Mouse (Mus musculus) C2C12 (cell line): ENCODE results near the gene Rnf31.

Experiments
- CEBPB ChIP-seq: IDR thresholded peaks from one replicate; pipeline ENCODE4 v1.6.1; 2011; ENCODE audit warnings: low read depth, mild to moderate bottlenecking, control low read depth, moderate library complexity
- CTCF ChIP-seq: IDR thresholded peaks from one replicate; pipeline ENCODE4 v1.5.1; 2011; ENCODE audit not compliant: control insufficient read depth, insufficient read depth, insufficient read length

DNA sequence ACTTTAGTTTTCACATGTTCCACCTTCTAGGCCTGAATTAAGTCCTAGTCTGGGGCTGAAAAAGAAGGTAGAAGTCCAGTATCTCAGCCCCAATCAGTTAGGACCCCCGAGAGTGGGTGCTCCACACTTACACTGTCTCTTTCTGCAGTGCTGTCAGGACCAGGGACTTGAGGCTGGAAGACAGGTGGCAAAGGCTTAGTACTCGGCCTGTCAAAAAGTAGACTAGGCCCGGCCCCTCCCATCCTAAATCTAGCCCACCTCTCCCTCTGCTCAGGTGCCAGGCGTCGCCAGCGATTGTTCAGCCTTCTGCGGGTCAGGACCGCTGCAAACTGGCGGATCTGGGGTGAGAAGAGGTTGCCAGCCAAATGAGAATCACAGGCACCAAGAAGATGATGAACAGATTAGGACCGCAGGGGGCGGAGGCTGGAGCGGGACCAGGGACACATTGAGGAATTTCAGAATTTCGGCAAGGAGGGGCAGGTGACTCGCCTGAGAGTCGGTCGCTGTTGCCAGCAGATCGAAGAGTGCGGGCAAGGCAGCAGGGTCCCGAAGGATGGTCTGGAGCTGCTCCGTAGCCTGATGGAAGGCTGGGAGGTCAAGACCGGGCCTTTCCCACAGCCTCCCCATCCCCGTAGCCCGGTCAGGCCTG lies 43.5 kb downstream of the Rnf31 start:
- TF ChIP-seq CTCF (no peak), CEBPB (no peak)
